In the genomic region with DNA sequence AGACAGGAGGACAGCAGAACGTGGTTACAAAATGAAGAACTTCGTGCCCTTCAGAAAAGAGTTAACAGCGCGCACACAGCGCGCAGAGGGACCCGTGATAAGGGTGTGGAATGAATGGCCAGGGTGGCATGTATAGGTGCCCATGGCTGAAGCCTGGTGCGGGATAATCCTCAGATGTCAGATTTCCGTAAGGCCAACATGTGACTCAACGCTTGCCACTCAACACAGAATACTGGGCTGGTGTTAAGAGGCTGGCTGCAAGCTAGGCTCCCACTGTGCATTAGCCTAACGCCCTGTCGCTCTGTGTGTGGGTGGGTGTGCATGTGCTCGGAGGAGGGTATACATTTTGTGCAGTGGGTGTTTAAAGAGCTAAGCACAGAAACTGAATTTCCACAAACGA, we compare ENCODE assay signal across 8 mouse cellular contexts. TPM values are rescaled to one million over a fixed set of nuclear protein-coding genes. Genes with fewer than 3 reads are reported as not detected.
DNase-seq lines count a peak whose midpoint lies in the region; ATAC-seq and TF ChIP-seq lines count a peak whose summit lies in the region.

No protein-coding gene starts in this region.

- no peak for TF ChIP-seq POLR2A in kidney, adult 2 months (IDR thresholded peaks at IDR 0.05; ENCODE audit: low read depth, low read length)

- intact Hi-C loops in gastrocnemius, postnatal 36 days (cut with DNase I) = loop anchor here (5.0 kb wide), 2 partner anchors 48 to 213 kb away; no protein-coding TSS in a partner anchor

- 57% methylated on average over 14 of the region's 14 CpGs for WGBS in heart, embryonic 12.5 days
- WGBS in midbrain, embryonic 12.5 days = 63% methylated on average over 14 of the region's 14 CpGs
- 81% methylated on average over 14 of the region's 14 CpGs for WGBS in kidney, adult 2 months

- H3K27ac ChIP-seq in brown adipose tissue, adult 24 weeks (replicated peaks; ENCODE audit: low read depth, low read length) = peak overlapping the region; percentile 26
- peak overlapping the region; percentile 27 for H3K27ac ChIP-seq in heart, embryonic 12.5 days (ENCODE audit: poor library complexity, severe bottlenecking)
- H3K27ac ChIP-seq in midbrain, embryonic 12.5 days (replicated peaks) = no peak overlapping the region
- H3K27ac ChIP-seq in kidney, adult 2 months (ENCODE audit: insufficient read depth, low read depth, low read length) = no peak overlapping the region

- no peaks in the 10 kb centered on the region for H3K9me3 ChIP-seq in heart, embryonic 12.5 days (replicated peaks)
- no peaks in the 10 kb centered on the region for H3K9me3 ChIP-seq in midbrain, embryonic 12.5 days

- H3K4me2 ChIP-seq in heart, embryonic 12.5 days = peak overlapping the region; percentile 20; the same call in 1 of the 2 replicates
- H3K4me2 ChIP-seq in midbrain, embryonic 12.5 days (replicated peaks) = no peak overlapping the region

- DNase-seq in gastrocnemius, adult 8-10 months (ENCODE audit: low spot score in 2 of 2) = peak; percentile 16 to 38
- DNase-seq in gastrocnemius, postnatal 36 days = no peak
- DNase-seq in thymus, postnatal 14 days = no peak
- no peak for DNase-seq in spleen, postnatal 4 days (ENCODE audit: low spot score in 2 of 2)
- DNase-seq in kidney, adult 2 months = no peak

- H3K9ac ChIP-seq in heart, embryonic 12.5 days = no peak overlapping the region
- no peak overlapping the region for H3K9ac ChIP-seq in midbrain, embryonic 12.5 days (replicated peaks)

- H3K4me1 ChIP-seq in brown adipose tissue, adult 24 weeks (ENCODE audit: control insufficient read depth, insufficient read depth, insufficient read length, low read length) = peaks cover 19% of the 10 kb centered on the region
- H3K4me1 ChIP-seq in heart, embryonic 12.5 days (replicated peaks) = peaks cover 66% of the 10 kb centered on the region
- H3K4me1 ChIP-seq in midbrain, embryonic 12.5 days = peaks cover 17% of the 10 kb centered on the region
- H3K4me1 ChIP-seq in kidney, adult 2 months (ENCODE audit: control insufficient read depth, insufficient read depth, low read length) = peaks cover 27% of the 10 kb centered on the region

- ATAC-seq in heart, embryonic 12.5 days (ENCODE audit: insufficient number of reproducible peaks, low FRiP score) = peak; percentile 40; the same call in 1 of the 2 replicates
- ATAC-seq in midbrain, embryonic 12.5 days (ENCODE audit: low FRiP score, low read depth) = peak; percentile 52

- TF ChIP-seq CTCF in kidney, adult 2 months (conservative IDR thresholded peaks at IDR 0.05; ENCODE audit: insufficient read depth, insufficient read length, low read depth, low read length) = no peak

- H3K27me3 ChIP-seq in heart, embryonic 12.5 days (replicated peaks) = no peaks in the 10 kb centered on the region
- H3K27me3 ChIP-seq in midbrain, embryonic 12.5 days = no peaks in the 10 kb centered on the region
- H3K27me3 ChIP-seq in kidney, adult 2 months (replicated peaks; ENCODE audit: control insufficient read depth, insufficient read depth, low read length) = no peaks in the 10 kb centered on the region

- H3K36me3 ChIP-seq in heart, embryonic 12.5 days = no peaks in the 10 kb centered on the region
- no peaks in the 10 kb centered on the region for H3K36me3 ChIP-seq in midbrain, embryonic 12.5 days
- no peaks in the 10 kb centered on the region for H3K36me3 ChIP-seq in kidney, adult 2 months (ENCODE audit: control insufficient read depth, insufficient read depth, low read length)

- H3K4me3 ChIP-seq in brown adipose tissue, adult 24 weeks (ENCODE audit: insufficient read depth, low read depth, low read length) = no peak overlapping the region
- no peak overlapping the region for H3K4me3 ChIP-seq in heart, embryonic 12.5 days
- no peak overlapping the region for H3K4me3 ChIP-seq in midbrain, embryonic 12.5 days
- H3K4me3 ChIP-seq in kidney, adult 2 months (ENCODE audit: insufficient read depth, low read depth, low read length) = no peak overlapping the region

RNA-seq across cellular contexts. Expression of gene Slc4a4, which starts 47.3 kb away (rescaled TPM):
- 10 to 100 TPM; 20.2 to 38.8 (median 23.6) TPM for total RNA-seq in gastrocnemius, adult 8-10 months (2022)
- 10 to 100 TPM; 15.3 to 20.3 TPM for total RNA-seq in gastrocnemius, postnatal 36 days (2021)
- 24.9 and 49.3 TPM in 2 replicates for polyA plus RNA-seq in brown adipose tissue, adult 24 weeks (2012; ENCODE audit: insufficient read depth, insufficient read length, missing spikeins)
- 5.6 TPM in 2 replicates for polyA plus RNA-seq in heart, embryonic 12.5 days (2016; fragmentation: Nextera tagmentation; extraction: Ambion mirVana)
- 2.5 and 3.0 TPM in 2 replicates for polyA plus RNA-seq in midbrain, embryonic 12.5 days (2016; fragmentation: Nextera tagmentation; extraction: Ambion mirVana)
- polyA plus RNA-seq in kidney, adult 2 months (2012; rRNA removed) = 169 and 195 TPM in 2 replicates

Comparison
In these comparisons a context has a peak if more than half of its experiments do, and no peak if none do; other contexts are left out.
1. DNase-seq: peak in gastrocnemius, adult 8-10 months (2 of 2); none in gastrocnemius, postnatal 36 days (0 of 2), thymus, postnatal 14 days (single experiment), spleen, postnatal 4 days (0 of 2) and kidney, adult 2 months (single experiment).
2. H3K27ac ChIP-seq: peak in brown adipose tissue, adult 24 weeks (single experiment) and heart, embryonic 12.5 days (single experiment); none in midbrain, embryonic 12.5 days (single experiment) and kidney, adult 2 months (single experiment).